Mouse (Mus musculus) bone marrow macrophage, adult 2 months (primary cell): Measurements from ENCODE around the gene Top2a.

Experiments
- CTCF ChIP-seq: IDR thresholded peaks from 2 replicates; pipeline ENCODE4 v1.5.1; 2012; ENCODE audit warnings: low read depth, mild to moderate bottlenecking, low read length, moderate library complexity
- POLR2A ChIP-seq: IDR thresholded peaks from 2 replicates; pipeline ENCODE4 v1.6.1; 2012; ENCODE audit warnings: mild to moderate bottlenecking, low read depth, low read length, borderline replicate concordance

DNA sequence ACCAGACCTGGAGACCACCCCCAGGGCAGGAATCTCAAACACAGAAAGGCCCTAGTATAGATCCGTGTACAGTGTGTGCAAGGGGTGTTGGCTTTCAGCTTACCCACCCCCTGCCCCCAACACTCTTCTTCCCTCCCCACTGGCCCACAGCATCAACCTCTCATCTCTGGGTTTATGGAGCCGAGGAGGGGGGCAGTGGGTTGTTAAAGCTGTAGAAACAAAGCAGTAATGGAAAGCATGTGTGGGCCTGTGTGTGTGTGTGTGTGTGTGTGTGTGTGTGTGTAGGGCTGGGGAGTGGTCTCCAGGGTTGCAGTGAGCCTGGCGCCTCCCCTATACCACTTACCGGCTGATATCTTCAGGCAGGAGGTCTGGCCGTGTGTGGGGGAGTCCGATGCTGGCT is 47.9 kb upstream of the Top2a start:
- TF ChIP-seq CTCF (no peak), POLR2A (no peak)
